Mouse (Mus musculus) CD4-positive, CD25-positive, alpha-beta regulatory T cell, adult 9 weeks (primary cell): ENCODE measurements around the gene Vmn1r169. TPM values are rescaled to one million over a fixed set of nuclear protein-coding genes. Genes with fewer than 3 reads are reported as not detected.

Source experiments
- polyA plus RNA-seq: library from polyadenylated mRNA; unstranded; fragments of 100-300 nt; shearing (Covaris generic); gene quantifications from one replicate; pipeline ENCODE4 v1.2.1, GENCODE M21; 2017

Vmn1r169 gene
- polyA plus RNA-seq, result not detected

GRCm38 (mm10) chr7:23575226-23575625 lies at the start of gene Vmn1r169:
TSS of gene Vmn1r169 (plus strand) at chr7:23575526.

DNA sequence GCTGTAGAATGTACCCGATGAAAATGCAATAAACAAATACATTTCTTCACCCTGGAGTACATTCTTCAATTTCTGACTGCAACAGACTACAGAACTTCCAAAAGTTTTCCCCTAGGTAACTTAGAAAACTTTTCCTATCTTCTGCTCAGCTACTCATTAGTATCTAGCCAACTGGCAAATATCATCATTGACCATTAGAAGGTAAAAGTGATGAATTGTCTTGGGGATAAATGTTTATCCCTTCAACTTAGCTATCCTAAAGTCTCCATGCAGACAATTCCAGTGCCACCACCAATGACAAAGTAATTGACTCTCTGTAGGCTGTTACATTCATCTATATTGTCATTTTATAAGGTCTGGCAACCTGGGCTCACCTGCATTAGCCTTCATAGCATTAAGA lies 35.9 kb upstream of the Vmn1r169 start, which contains the start of gene Vmn1r168:
TSS of gene Vmn1r168 (plus strand) at position 301 of the 400 bp plus-strand sequence.

DNA sequence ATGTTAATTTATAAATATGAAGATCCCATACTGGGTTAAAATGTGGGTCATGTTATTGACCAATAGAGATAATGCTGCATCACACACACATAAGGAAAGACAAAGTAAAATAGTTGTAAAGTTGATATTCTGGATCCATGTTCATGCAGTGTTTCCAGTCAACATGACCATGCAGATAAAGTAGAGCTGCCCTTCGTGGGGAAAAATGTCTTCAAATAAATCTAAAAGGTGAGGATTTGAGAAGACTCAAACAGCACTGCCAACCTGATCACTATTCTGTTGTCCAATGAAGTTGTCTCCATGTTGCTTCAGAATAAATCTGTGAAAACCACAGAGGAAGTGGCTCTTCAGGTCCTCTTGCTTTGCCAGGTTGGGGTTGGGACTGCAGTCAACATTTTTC lies 30.5 kb downstream of the Vmn1r169 start, which contains the start of gene Vmn1r170:
TSS of gene Vmn1r170 (plus strand) at position 301 of the 400 bp plus-strand sequence.

Other genes with a start within 250 kb of the Vmn1r169 start
- not detected for gene Nlrp5, start 189.6 kb upstream of the Vmn1r169 start, polyA plus RNA-seq
- not detected for gene Vmn1r167, start 68.3 kb upstream of the Vmn1r169 start, polyA plus RNA-seq
- gene Vmn1r168, start 35.8 kb upstream of the Vmn1r169 start, polyA plus RNA-seq, result not detected
- not detected for gene Vmn1r170, start 30.6 kb downstream of the Vmn1r169 start, polyA plus RNA-seq
- not detected for gene Vmn1r171, start 55.2 kb downstream of the Vmn1r169 start, polyA plus RNA-seq
- not detected for gene Vmn1r172, start 82.8 kb downstream of the Vmn1r169 start, polyA plus RNA-seq
- gene Vmn1r173, start 125.2 kb downstream of the Vmn1r169 start, polyA plus RNA-seq, result not detected
- 0.04 TPM for gene Vmn1r174, start 176.7 kb downstream of the Vmn1r169 start, polyA plus RNA-seq
- not detected for gene Vmn1r175, start 235.1 kb downstream of the Vmn1r169 start, polyA plus RNA-seq